Mouse (Mus musculus): ENCODE measurements around the gene Gpr108. TPM values are rescaled to one million over a fixed set of nuclear protein-coding genes. Genes with fewer than 3 reads are reported as not detected.
"Not testable (repeated sequence)": the region's sequence is repeated elsewhere in the genome, so short reads cannot be mapped to it uniquely, and the experiment has no call there.

Gene Gpr108
- total RNA-seq, 2 experiments from 2014 or later = 24.0 to 24.8 TPM

DNA sequence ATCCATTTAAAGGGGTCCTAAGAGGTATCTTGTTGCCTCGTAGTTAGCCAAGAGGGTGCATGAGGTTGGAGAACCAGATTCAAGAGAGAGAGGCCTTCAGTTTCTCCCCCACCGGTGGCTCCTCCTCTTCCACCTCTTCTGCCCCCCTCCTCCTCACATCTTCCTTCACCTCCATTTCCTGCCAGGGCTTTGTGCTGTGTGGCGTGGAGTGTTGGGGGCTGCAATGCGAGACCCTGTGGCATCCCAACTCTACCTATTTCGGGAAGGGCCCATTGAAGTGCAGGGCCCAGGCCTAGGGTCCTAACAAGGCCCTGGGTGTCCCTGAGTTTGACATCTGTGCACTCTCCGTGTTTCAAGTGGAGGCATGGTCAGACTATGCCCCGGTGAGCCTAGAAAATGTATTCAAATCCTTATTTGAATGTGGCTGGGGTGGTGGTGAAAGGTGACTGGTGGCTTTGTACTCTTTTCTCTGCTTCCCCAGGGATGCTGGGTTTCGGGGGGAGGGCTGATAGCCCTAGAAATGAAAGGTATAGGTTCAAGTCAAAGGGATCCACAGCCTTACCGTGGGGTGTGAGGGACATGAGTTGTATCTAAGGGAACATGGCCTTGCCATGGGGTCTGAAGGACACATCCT, 31.5 kb upstream of the Gpr108 start:
- H3K27ac ChIP-seq = no peak overlapping the region
- H3K4me3 ChIP-seq = no peak overlapping the region
- no peak for DNase-seq (ENCODE audit: low spot score in 2 of 2)
- no peak for TF ChIP-seq CTCF (conservative IDR thresholded peaks at IDR 0.05)

GRCm38 (mm10) chr17:57278943-57279590, 30.8 kb upstream of the Gpr108 start, which contains the start of gene Vav1:
Gene Vav1, plus strand, starts transcription at chr17:57279100.
- H3K27ac ChIP-seq = 0 out of 2 replicates have a peak within 1 kb of the TSS, but pooled peaks have one; percentile 47
- DNase-seq (ENCODE audit: low spot score in 2 of 2) = no peak
- H3K4me3 ChIP-seq = peak within 1 kb of the TSS; percentile 17; the same call in 1 of the 2 replicates
- no peak for TF ChIP-seq CTCF (conservative IDR thresholded peaks at IDR 0.05)

DNA sequence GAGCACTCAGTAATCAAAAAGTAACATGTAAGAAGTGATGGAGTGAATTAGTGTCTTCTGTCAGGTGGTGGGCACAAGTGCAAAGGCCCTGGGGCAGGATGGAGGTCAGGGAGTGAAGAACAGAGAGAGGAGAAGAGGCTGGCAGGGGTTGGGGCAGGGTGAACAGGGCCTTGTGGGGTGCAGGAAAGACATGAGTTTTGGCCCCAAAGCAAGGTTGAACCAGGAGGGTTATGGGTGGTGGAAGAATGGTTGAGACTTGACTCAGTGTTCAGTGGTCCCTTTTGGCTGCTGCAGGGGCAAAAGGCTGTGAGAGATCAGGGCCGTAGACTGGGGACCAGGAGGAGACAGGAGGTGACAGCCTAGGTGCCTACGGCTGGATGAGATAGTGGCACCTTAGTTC, 30.3 kb upstream of the Gpr108 start:
- Histone ChIP-seq H3K27ac (no peak overlapping the region), H3K4me3 (no peak overlapping the region)
- no peak for DNase-seq (ENCODE audit: low spot score in 2 of 2)
- TF ChIP-seq CTCF (conservative IDR thresholded peaks at IDR 0.05) = no peak

GRCm38 (mm10) chr17:57277598-57278261, 29.5 kb upstream of the Gpr108 start:
- not testable (repeated sequence) for DNase-seq (ENCODE audit: low spot score in 2 of 2); H3K27ac ChIP-seq; H3K4me3 ChIP-seq

- TF ChIP-seq CTCF (conservative IDR thresholded peaks at IDR 0.05) = peak; percentile 93
- H3K27ac ChIP-seq = peak overlapping the region; percentile 77
- peak overlapping the region; percentile 68 for H3K4me3 ChIP-seq
- peak; percentile 61 to 75 for DNase-seq (ENCODE audit: low spot score in 2 of 2)
These were observed 28.4 kb upstream of the Gpr108 start for GRCm38 (mm10) chr17:57276634-57277121.

- peak overlapping the region; percentile 68 for H3K4me3 ChIP-seq
- no peak for DNase-seq (ENCODE audit: low spot score in 2 of 2)
- TF ChIP-seq CTCF (conservative IDR thresholded peaks at IDR 0.05) = no peak
- peak overlapping the region; percentile 77; the same call in 1 of the 2 replicates for H3K27ac ChIP-seq
These were observed 27.7 kb upstream of the Gpr108 start for GRCm38 (mm10) chr17:57275997-57276351.

- peak; percentile 46 to 62 for DNase-seq (ENCODE audit: low spot score in 2 of 2)
- no peak for TF ChIP-seq CTCF (conservative IDR thresholded peaks at IDR 0.05)
- Histone ChIP-seq H3K27ac (peak overlapping the region; percentile 81), H3K4me3 (peak overlapping the region; percentile 68)
These were observed 27.1 kb upstream of the Gpr108 start for GRCm38 (mm10) chr17:57275111-57275996.

DNA sequence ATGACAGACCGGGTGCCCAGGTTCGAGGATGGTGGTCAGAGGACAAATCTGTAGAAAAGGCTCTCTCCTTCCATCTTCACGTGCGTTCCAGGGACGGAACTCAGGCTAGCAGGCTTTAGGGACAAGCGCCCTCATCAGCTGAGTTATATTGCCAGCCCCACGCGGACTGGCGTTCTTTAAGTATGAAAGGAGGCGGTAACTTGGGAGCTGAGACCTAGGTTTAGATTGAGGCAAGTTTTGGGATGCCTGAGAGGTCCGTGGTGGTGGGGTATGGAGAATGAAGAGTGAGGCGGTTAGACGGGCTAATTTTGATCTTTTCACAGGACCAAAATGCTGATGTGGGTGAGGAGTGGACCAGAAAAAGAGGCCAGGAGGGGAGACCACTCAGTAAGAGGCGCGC, 26.4 kb upstream of the Gpr108 start:
- TF ChIP-seq CTCF (conservative IDR thresholded peaks at IDR 0.05) = no peak
- no peak for DNase-seq (ENCODE audit: low spot score in 2 of 2)
- Histone ChIP-seq H3K4me3 (peak overlapping the region; percentile 68), H3K27ac (peak overlapping the region; percentile 81; the same call in 1 of the 2 replicates)

GRCm38 (mm10) chr17:57273846-57274245, 25.6 kb upstream of the Gpr108 start:
- Histone ChIP-seq H3K27ac (no peak overlapping the region), H3K4me3 (no peak overlapping the region)
- no peak for DNase-seq (ENCODE audit: low spot score in 2 of 2)
- no peak for TF ChIP-seq CTCF (conservative IDR thresholded peaks at IDR 0.05)

GRCm38 (mm10) chr17:57271301-57271700, 23.1 kb upstream of the Gpr108 start:
- Histone ChIP-seq H3K27ac (no peak overlapping the region), H3K4me3 (no peak overlapping the region)
- no peak for TF ChIP-seq CTCF (conservative IDR thresholded peaks at IDR 0.05)
- no peak for DNase-seq (ENCODE audit: low spot score in 2 of 2)

GRCm38 (mm10) chr17:57267556-57268126, 19.4 kb upstream of the Gpr108 start:
- Histone ChIP-seq H3K27ac (no peak overlapping the region), H3K4me3 (no peak overlapping the region)
- DNase-seq (ENCODE audit: low spot score in 2 of 2) = no peak
- TF ChIP-seq CTCF (conservative IDR thresholded peaks at IDR 0.05) = no peak
